Mouse (Mus musculus) liver, adult (tissue): ENCODE measurements around the gene 1700067K01Rik.

ENCODE experiments used
- GATA4 ChIP-seq: IDR thresholded peaks from 2 replicates; pipeline ENCODE4 v1.6.1; 2014; ENCODE audit warnings: mild to moderate bottlenecking, low read length; ENCODE audit not compliant: insufficient replicate concordance

Gene 1700067K01Rik

DNA sequence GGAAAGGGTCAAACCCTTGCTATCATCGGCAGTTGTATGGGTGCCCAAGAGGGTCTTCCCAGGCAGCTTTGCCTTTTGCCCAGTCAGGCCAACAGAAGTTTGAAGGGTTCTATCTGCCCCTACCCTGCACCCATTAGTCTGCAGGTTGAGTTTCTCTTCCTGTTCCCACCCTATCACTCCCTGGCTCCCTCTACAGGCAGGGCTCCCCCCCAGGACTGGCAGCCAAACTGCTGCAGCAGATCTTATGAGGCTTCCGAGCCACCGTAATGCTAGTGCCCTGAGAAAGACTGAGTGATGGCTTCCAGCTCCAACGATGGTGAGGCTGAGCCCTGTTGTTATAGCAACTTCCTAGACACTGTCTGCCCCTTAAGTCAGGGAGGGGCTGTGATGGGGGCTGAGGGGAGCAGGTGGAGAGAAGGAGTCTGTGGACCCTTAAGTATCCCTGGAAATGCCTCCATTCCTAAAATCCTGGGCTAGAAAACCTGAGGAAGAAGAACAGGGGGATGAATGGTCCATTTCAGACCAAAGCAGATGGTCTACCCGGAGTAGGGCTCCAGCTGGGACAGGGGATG is 24.4 kb upstream of the 1700067K01Rik start:
- TF ChIP-seq GATA4: no peak

DNA sequence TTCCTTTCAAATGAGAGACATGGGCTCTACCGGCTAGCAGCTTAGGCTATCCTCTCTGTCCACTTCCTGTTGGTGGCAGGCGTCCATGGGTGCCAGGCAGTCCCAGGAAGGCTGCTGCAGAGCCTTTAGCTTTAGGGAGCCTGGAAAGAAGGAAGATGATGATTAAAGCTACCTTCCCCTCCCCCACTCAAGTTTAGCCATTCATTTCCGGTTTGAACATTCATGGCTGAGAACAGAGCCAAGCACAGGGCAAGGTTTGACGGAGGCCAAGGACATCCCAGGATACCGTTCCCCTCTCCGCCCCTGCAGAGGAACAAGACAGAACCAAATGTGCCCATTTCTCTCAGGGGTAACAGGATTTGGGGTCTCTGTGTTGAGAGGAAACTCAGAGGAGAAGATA is 23.7 kb upstream of the 1700067K01Rik start:
- TF ChIP-seq GATA4: peak; percentile 15; the same call in 1 of the 2 replicates

DNA sequence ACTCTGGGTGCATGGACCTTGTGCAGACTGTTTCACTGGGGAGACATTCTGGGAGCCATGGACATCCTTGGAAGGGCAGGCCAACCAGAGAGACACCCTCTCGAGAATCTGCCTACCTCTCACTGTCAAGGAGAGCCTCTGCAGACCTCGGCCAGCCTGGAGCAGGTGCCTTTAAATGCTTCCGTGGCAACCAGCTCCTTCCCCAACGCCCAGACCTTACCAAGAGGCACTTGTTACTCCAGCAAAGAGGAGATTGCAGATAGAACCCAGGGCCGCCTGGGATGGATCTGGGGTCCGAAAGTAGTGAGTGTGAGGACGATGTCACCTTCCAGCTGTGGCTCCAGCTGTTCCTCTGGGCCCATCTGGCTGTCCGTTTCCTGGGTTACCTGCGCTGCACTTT is 23.1 kb upstream of the 1700067K01Rik start:
- TF ChIP-seq GATA4: no peak

DNA sequence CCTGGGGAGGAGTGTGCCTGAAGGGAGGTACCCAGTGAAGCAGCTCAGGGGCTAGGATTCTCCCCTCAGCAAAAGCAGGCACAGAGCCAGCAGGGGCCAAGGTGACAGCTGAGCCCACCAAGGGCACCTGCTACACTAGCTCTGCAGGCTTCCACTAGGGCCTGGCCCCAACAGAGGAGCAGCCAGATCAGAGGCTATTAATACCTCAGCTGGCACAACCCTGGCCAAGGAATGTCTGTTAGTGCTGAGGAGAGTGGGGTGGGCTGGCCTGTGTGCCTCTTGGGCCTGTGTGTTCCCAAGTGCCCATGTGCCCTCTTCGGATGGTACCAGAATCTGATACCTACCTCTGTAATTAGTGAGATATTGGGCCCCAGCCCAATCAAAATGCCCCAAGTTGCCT is 21.1 kb upstream of the 1700067K01Rik start:
- no peak for TF ChIP-seq GATA4

DNA sequence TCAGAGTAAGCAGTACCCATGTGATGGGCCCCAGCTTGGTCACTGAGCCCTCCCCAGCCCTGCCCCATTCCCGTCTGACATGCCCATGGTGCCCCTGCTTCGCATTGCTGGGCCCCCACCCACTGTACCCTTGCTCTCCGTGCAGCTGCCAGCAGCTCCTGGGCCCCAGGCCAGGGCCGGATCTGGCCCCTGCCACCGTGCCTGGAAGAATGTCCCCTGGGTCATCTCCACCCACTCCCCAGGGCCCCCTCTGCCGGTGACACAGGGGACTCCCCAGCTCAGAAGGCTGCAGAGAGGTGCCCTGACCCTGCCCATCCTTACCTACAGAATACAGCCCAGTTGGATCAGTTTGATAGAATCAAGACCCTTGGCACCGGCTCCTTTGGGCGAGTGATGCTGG is 20.5 kb upstream of the 1700067K01Rik start:
- no peak for TF ChIP-seq GATA4

DNA sequence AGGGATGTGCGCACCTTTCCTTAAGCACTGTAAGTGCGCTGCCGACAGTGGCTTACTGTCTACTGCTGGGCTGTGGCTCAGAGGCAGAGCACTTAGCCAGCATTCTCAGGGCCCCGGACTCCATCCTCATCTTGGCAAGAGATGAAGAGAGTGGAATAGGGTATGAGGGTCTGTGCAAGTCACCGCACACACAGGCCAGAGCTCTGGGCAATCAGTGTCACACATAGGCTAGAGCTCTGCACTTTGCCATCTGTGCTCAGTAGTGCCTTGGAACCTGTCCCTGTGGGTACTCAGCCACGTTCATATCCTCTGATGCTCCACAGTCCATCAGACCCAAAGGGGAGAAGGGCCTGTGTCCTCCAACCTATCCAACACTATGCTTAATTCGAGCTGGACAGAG is 19.8 kb upstream of the 1700067K01Rik start:
- no peak for TF ChIP-seq GATA4

DNA sequence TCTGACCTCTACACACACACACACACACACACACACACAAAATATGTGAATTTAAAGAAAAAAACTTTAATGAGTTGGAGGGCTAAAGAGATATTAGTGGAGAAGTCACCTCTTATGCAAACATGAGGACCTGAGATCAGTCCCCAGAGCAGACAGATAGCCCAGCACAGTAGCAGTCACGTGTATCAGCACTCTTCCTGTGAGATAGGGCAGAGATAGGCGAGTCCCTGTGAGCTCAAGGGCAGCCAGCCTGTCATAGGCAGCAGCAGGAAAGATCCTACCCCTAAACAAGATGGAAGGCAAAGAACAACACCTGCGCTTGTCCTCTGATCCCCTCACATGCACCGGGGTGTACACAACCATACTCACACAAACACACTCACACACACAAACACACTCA is 18.9 kb upstream of the 1700067K01Rik start:
- TF ChIP-seq GATA4: no peak

DNA sequence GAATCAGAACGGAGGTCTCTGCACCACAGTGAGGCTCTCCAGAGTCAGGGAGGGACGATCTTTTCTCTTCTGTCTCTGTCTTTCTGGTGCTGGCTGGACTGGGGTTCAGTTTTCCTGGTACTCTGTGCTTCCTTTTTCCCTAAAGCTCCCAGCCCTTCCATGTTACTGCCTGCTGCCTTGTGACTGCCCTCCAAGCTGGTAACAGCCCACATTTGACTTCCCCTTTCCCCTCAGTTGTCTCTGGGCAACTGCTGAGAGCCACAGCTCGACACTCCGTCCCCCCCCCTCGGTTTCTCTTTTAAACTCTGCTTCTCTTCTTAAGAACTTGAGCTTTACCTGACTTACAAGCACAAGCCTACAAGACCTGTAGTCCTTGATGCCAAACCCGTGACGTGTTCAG is 12.1 kb upstream of the 1700067K01Rik start:
- TF ChIP-seq GATA4: no peak

DNA sequence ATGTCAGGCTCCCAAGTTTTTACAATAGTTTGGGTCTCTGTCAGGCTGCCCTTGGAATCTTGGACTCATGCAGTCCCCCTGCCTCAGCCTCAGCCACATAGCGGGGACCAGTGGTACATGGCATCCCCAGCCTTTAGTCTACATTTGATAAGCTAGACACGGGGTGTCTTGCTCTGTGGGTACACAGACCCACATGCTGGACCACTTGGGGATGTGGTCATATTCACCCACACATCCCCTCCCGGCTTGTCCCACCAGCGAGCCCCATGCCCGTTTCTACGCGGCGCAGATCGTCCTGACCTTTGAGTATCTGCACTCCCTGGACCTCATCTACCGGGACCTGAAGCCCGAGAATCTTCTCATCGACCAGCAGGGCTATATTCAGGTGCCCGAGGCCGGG is 11.1 kb upstream of the 1700067K01Rik start:
- TF ChIP-seq GATA4: no peak

DNA sequence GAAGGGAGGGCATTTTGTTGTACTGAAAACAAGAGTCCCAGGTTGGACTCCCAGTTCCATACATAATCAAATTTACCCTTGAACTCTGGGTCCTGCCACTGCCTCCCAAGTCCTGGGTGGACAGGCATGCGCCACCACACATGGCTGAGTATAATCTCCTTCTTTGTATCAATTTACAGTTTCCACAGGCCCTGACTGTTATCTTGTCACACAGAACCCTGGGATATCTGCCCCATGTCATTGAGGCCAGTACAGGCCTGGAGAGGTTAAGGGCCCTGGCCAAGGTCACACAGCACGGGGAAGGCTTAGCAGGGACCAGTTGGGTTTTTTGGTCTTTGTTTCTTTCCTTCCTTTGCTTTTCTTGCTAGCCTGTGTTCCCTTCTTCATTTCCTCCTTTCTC is 8.8 kb upstream of the 1700067K01Rik start:
- no peak for TF ChIP-seq GATA4

DNA sequence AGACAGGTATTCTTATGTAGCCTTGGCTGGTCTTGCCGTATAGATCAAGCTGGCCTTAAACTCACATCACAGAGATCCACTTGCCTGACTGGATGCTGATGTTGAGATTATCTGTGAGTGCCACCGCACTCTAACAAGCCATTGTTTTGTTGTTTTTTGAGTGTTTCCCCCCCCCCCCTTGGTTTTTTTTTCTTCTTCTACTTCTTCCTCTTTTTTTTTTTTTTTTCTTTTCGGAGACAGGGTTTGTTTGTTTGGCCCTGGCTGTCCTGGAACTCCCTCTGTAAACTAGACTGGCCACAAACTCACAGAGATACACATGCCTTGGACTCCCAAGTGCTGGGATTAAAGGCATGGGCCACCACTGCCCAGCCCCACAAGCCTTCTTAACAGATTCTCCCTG is 7.3 kb upstream of the 1700067K01Rik start:
- TF ChIP-seq GATA4: no peak

DNA sequence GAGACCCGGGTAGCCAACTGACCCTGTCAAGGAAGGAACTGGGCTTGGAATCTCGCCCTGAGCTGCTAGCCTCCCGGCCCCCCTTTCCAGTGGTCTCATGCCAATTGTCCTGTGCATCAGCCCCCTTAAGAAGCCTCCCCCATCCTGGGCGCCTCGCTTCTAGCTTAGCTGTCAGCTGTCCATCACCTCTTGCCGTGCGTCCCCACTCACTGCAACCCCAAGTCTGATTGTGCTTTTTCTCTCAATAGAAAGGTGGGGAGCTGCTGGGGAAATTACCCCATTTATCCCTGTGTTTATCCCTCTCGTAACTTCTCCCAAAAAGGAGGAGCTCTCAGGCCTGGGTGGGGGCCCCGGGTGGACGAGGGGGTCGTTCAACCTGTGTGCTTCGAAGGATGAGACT is 5.3 kb upstream of the 1700067K01Rik start:
- no peak for TF ChIP-seq GATA4

DNA sequence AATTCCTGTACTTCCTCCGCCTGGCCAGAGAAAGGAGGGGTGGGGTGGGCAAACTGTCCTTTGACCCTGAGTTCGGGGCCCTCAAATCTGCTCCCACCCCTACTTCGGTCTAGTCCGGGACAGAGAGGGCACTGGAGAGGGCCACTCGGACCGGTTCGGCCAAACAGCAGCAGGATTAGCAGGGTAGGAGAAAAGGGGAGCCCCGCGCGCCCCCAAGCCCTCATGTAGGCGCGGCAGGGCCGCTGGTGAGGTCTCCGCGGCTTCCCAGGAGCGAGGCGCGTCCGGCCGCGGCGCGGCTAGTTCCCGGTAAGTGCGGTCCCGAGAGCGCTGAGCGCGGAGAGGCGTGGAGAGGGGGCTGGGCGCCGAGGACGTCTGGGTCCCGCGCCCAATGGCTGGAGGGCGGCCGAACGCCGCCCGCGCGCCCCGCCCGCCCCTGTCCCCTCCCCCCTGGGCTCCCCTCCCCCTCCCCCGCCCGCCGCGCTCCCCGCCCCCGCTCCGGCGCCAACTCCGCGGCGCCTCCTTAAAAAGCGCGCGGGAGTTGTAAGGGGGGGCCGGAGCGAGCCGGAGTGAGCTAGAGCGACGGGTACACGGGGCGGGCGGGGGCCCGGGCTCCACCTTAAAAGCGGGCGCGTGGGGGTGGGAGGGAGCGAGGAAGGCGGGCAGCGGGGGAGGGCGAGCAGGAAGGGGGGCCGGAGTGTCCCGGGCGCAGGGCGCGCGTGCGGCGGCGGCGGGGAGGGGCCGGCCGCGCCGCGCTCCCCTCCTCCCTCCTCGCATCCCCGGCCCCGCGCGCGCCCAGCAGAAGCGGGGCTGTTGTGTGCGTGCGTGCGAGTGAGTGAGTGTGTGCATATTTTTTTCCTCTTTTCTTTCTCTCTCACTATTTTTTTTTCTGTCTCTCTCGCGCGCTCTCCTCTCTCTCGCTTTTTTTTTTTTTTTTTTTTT is 4.5 kb upstream of the 1700067K01Rik start:
- TF ChIP-seq GATA4: no peak

DNA sequence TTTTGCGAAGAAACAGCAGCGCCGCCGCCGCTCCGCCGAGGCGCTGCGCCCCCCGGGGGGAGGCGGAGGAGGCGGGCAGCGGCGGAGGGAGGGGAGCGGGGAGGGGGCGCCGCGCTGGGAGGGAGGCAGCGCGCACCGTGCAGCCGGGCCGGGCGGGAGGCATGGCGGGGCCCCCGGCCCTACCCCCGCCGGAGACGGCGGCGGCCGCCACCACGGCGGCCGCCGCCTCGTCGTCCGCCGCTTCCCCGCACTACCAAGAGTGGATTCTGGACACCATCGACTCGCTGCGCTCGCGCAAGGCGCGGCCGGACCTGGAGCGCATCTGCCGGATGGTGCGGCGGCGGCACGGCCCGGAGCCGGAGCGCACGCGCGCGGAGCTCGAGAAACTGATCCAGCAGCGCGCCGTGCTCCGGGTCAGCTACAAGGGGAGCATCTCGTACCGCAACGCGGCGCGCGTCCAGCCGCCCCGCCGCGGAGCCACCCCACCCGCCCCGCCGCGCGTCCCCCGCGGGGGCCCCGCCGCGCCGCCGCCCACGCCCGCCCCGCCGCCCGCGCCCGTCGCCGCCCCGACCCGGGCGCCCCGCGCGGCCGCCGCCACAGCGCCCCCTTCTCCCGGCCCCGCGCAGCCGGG is 3.7 kb upstream of the 1700067K01Rik start, which contains the start of gene Samd1:
Gene Samd1 (plus strand): TSS at position 162 of the 631 bp plus-strand sequence.
- TF ChIP-seq GATA4: no peak

DNA sequence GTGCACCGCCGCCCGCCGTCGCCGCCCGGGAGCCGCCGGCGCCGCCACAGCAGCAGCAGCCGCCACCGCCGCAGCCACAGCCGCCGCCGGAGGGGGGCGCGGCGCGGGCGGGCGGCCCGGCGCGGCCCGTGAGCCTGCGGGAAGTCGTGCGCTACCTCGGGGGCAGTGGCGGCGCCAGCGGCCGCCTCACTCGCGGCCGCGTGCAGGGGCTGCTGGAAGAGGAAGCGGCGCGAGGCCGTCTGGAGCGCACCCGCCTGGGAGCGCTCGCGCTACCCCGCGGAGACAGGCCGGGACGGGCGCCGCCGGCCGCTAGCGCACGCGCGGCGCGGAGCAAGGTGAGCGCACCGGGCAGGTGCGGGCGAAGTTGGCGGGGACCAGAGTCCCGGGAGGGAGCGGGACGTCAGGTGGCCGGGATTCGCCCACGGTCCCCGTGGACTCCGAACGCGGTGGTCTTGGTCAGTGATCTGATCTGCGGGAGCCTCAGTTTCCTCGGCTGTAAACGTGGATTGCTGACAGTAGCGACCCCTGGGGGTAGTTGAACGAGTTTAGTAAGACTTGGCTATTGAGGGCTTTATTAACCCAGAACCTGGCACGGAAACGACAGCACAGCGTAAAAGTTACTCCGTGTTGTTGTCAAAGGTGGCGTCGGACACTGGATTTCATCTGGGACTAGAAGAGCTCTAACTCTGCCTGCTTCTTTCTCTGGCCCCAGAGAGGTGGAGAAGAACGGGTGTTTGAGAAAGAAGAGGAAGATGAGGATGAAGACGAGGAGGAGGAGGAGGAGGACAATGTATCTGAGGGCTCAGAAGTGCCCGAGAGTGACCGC is 2.9 kb upstream of the 1700067K01Rik start:
- TF ChIP-seq GATA4: no peak
